Mouse (Mus musculus): ENCODE results near the gene Carm1.

DNA sequence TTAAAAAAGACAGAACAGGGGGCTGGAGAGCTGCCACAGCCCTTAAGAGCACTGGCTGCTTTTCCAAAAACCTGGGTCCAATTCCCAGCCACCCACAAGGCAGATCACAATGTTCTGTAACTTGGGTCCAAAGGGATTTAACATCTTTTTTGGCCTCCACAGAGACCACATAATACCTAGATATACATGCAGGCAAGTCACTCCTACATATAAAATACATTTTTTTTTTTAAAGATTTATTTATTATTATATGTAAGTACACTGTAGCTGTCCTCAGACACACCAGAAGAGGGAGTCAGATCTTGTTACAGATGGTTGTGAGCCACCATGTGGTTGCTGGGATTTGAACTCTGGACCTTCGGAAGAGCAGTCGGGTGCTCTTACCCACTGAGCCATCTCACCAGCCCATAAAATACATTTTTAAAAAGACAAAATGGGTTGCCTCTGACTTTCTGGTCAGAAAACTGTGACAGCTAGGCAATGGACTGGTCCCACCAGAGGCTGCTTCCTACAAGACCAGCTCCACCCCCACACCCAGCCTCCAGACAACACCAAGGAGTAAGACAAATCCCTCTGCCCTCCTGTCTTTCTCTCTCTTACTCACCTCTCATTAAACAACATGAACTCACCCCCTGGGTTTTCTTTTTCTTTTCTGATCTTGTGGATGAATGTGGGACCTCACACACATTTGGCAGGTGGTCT is 19.4 kb upstream of the Carm1 start:
- TF ChIP-seq CTCF (IDR thresholded peaks at IDR 0.05), result no peak
- TF ChIP-seq EP300 (IDR thresholded peaks at IDR 0.05), result no peak
